Mouse (Mus musculus) olfactory bulb, adult 2 months (tissue): ENCODE measurements around the gene Ppm1h.

ENCODE experiments used
- CTCF ChIP-seq: fragments of 200-500 bp; IDR thresholded peaks from 2 replicates; pipeline ENCODE4 v1.5.1; 2012; ENCODE audit warnings: low read depth, mild to moderate bottlenecking, low read length, moderate library complexity; ENCODE audit not compliant: insufficient read depth
- POLR2A ChIP-seq: fragments of 200-500 bp; IDR thresholded peaks from 2 replicates; pipeline ENCODE4 v1.6.1; 2012; ENCODE audit warnings: mild to moderate bottlenecking, low read depth, low read length, moderate library complexity; ENCODE audit not compliant: insufficient read depth

DNA sequence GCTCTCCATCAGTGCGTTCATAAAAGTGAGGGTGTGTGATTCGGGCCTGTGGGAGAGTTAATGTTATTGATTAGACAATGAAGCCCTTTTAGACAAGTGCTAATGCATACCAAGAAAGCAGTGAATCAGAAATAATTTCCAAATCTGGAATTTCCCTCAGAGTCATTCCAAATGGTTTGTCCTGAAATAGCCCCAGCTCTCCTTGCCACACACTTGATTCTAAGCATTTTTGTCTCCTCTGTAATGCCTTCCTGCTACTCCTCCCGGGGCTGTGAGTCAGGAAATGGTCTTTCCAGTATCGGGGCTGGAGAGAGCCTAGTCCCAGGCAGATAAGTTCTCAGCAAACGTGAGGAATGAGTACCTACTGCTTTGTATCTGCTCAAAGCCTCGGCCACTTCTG lies 212.9 kb downstream of the Ppm1h start:
- TF ChIP-seq CTCF (no peak), POLR2A (no peak)
